Mouse (Mus musculus) lung, embryonic 14.5 days (tissue): ENCODE measurements around the gene Gtf2ird1. TPM values are rescaled to one million over a fixed set of nuclear protein-coding genes. Genes with fewer than 3 reads are reported as not detected.

Experiments
- ATAC-seq: fragments of 200-750 bp; cut with Nextera tagmentation; 2 replicates; pipeline ENCODE4 v1.8.0; 2017; ENCODE audit warnings: mild to moderate bottlenecking, moderate TSS enrichment, moderate library complexity; ENCODE audit not compliant: insufficient read depth
- DNase-seq: peaks from one replicate; pipeline ENCODE4 v3.0.0-alpha.2; 2015
- H3K27ac ChIP-seq: fragments of 300-500 bp; sonication (generic); 2 replicates; pipeline ENCODE4 v1.5.1; 2014; ENCODE audit warnings: low read depth, mild to moderate bottlenecking, moderate library complexity
- H3K27me3 ChIP-seq: fragments of 300-500 bp; sonication (generic); 2 replicates; pipeline ENCODE4 v1.6.1; 2014; ENCODE audit warnings: low read length, control low read depth; ENCODE audit not compliant: insufficient read depth
- H3K36me3 ChIP-seq: fragments of 300-500 bp; sonication (generic); 2 replicates; pipeline ENCODE4 v1.6.1; 2014; ENCODE audit warnings: control low read depth; ENCODE audit not compliant: insufficient read depth
- H3K4me1 ChIP-seq: fragments of 300-500 bp; sonication (generic); 2 replicates; pipeline ENCODE4 v1.6.1; 2014; ENCODE audit warnings: antibody characterized with exemption, control low read depth; ENCODE audit not compliant: insufficient read depth
- H3K4me2 ChIP-seq: fragments of 300-500 bp; sonication (generic); 2 replicates; pipeline ENCODE4 v1.6.1; 2014; ENCODE audit warnings: mild to moderate bottlenecking
- H3K4me3 ChIP-seq: fragments of 300-500 bp; sonication (generic); 2 replicates; pipeline ENCODE4 v1.5.1; 2014; ENCODE audit warnings: low read depth, low read length
- H3K9ac ChIP-seq: fragments of 300-500 bp; sonication (generic); 2 replicates; pipeline ENCODE4 v1.6.1; 2014
- H3K9me3 ChIP-seq: fragments of 300-500 bp; sonication (generic); 2 replicates; pipeline ENCODE4 v1.6.1; 2016; ENCODE audit warnings: low read depth, low read length, control low read depth
- CTCF ChIP-seq: IDR thresholded peaks from 2 replicates; pipeline ENCODE4 v1.5.1; 2016; ENCODE audit warnings: antibody characterized with exemption, low read depth
- WGBS: fragments of 180-500 bp; shearing (Covaris S2); extraction: QIAGEN DNeasy Blood & Tissue Kit; methylation state at CpG from one replicate; pipeline ENCODE4 v1.1.7; 2014; 5-methylcytosine and 5-hydroxymethylcytosine counted together
- polyA plus RNA-seq: library from polyadenylated mRNA; unstranded; fragments of >200 nt; fragmentation: Nextera tagmentation; extraction: Ambion mirVana; gene quantifications from 2 replicates; pipeline ENCODE4 v1.2.1, GENCODE M21; 2014

Gene Gtf2ird1
- polyA plus RNA-seq, 1 experiment from 2014 or later: 82.5 TPM

DNA sequence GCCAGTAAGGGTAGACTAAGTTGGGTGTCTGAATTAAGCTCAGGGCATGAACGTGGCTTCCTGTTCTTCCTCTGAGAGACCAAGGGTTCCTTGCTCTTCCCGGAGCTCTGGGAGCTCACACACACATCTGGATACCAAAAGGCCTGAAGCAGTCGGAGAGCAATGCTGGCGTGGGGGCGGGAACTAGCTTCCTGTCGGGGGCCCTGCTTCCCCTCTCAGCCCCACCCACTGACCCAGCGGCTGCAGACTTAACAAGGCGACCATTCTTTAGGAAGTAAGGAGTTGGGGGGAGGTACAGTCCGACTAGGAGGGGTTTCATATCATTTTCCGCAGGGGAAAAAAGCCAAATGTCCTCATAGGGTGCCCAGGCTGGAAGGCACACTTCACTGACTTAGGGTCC, 61.9 kb downstream of the Gtf2ird1 start:
- Histone ChIP-seq H3K9me3 (no peaks in the 10 kb centered on the region), H3K4me3 (no peak overlapping the region), H3K27me3 (no peaks in the 10 kb centered on the region), H3K27ac (peak overlapping the region; percentile 75), H3K36me3 (peaks cover 93% of the 10 kb centered on the region), H3K4me1 (no peaks in the 10 kb centered on the region), H3K4me2 (peak overlapping the region; percentile 8; the same call in 1 of the 2 replicates), H3K9ac (no peak overlapping the region)
- DNase-seq: peak; percentile 90
- no peak for TF ChIP-seq CTCF
- WGBS: 18% methylated on average over 10 of the region's 10 CpGs
- ATAC-seq: peak; percentile 85

DNA sequence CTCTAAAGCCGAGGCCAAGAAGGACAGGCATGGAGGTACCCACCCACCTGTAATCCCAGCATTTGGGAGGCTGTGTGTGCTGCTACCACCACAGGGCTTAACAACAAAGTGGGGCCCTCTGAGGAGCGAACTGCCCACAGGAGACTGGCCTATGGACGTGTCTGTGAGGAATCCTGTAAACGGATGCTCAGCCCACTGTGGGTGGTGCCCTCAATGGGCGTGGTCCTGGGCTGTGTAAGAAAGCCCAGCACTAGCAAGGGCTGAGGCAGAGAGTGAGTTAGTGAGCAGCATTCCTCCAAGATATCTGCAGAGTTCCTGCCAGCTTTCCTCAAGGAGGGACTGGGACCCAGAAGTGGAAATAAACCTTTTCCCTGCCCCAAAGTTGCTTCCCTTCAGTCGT, 62.9 kb downstream of the Gtf2ird1 start:
- Histone ChIP-seq H3K9ac (no peak overlapping the region), H3K27ac (peak overlapping the region; percentile 75; the same call in 1 of the 2 replicates), H3K36me3 (peaks cover 92% of the 10 kb centered on the region), H3K4me1 (no peaks in the 10 kb centered on the region), H3K27me3 (no peaks in the 10 kb centered on the region), H3K4me3 (no peak overlapping the region), H3K4me2 (no peak overlapping the region), H3K9me3 (no peaks in the 10 kb centered on the region)
- no peak for TF ChIP-seq CTCF
- 57% methylated on average over 6 of the region's 6 CpGs for WGBS
- ATAC-seq: peak; percentile 50; the same call in 1 of the 2 replicates
- peak; percentile 59 for DNase-seq

DNA sequence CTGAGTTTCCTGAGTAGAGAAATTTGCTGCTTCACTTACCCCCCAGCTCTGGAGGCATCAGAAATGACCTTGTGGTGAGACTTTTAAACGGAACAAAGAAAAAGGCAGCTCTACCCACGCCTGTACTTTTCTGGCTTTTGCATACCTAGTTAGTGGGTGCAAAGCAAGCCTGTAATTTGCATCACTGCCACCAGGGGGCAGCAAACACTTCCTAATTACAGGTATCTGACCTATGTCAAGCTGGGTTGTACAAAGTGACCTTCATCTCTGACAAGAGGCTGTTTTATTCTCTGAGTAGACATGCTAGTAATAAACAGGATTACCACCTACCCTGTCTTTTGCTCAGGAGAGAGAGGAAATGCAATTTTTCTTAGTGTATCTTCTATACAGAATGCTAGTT, 71.4 kb downstream of the Gtf2ird1 start:
- peak; percentile 91 for DNase-seq
- H3K9ac ChIP-seq: no peak overlapping the region
- 68% methylated on average over 2 of the region's 2 CpGs for WGBS

DNA sequence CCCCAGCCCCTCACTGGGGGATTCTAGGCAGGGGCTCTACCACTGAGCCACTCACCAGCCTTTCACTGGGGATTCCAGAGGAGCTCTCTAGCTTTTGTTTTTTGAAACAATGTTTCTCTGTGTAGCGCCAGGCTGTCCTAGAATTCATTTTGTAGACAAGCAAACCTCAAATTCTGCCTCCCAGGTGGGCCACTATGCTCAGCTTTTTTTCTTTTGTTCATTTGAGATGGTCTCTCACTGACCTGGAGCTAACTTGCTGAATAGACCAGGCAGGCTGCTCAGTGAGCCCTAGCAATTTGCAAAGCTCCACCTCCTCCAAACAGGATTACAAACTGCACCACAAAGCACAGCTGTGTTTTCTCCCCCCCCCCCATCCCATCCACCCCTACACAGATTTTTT, 81.3 kb downstream of the Gtf2ird1 start:
- Histone ChIP-seq H3K36me3 (peaks cover 53% of the 10 kb centered on the region), H3K4me1 (no peaks in the 10 kb centered on the region), H3K4me3 (no peak overlapping the region), H3K4me2 (no peak overlapping the region), H3K27ac (no peak overlapping the region), H3K9ac (no peak overlapping the region), H3K27me3 (no peaks in the 10 kb centered on the region), H3K9me3 (no peaks in the 10 kb centered on the region)
- no peak for DNase-seq
- no peak for ATAC-seq
- WGBS: 90% methylated on average over 1 of the region's 1 CpGs
- no peak for TF ChIP-seq CTCF

More for the DNA sequence above, 71.4 kb downstream of the Gtf2ird1 start:
- Histone ChIP-seq H3K4me2 (no peak overlapping the region), H3K4me1 (no peaks in the 10 kb centered on the region), H3K27ac (no peak overlapping the region), H3K9me3 (no peaks in the 10 kb centered on the region), H3K36me3 (peaks cover 98% of the 10 kb centered on the region), H3K4me3 (no peak overlapping the region), H3K27me3 (no peaks in the 10 kb centered on the region)
- no peak for ATAC-seq
- TF ChIP-seq CTCF: peak; percentile 90

DNA sequence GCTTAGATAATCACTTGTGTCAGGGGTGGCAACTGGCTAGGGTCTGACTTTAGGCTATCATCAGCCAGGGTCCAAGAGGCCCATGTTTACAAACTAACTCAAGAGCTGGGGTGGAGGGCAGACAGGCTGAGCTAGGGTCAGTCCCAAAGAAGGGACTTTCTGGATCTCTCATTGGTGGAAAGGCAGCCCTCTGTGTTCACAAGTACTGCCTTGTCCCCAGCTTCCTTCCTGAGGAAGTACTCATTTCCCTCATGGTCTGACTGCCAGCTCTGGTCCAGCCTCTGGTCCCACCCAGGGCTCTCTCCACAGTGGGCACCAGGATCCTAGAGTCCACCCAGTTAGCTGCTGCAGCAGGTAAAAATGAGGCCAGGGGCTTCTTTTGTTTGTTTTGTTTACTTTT, 82.0 kb downstream of the Gtf2ird1 start:
- Histone ChIP-seq H3K27ac (peak overlapping the region; percentile 86), H3K4me3 (no peak overlapping the region), H3K36me3 (peaks cover 53% of the 10 kb centered on the region), H3K4me1 (no peaks in the 10 kb centered on the region), H3K9me3 (no peaks in the 10 kb centered on the region), H3K27me3 (no peaks in the 10 kb centered on the region), H3K9ac (no peak overlapping the region), H3K4me2 (0 out of 2 replicates have a peak overlapping the region, but pooled peaks have one; percentile 3)
- no peak for TF ChIP-seq CTCF
- peak; percentile 70; the same call in 1 of the 2 replicates for ATAC-seq
- DNase-seq: peak; percentile 63

DNA sequence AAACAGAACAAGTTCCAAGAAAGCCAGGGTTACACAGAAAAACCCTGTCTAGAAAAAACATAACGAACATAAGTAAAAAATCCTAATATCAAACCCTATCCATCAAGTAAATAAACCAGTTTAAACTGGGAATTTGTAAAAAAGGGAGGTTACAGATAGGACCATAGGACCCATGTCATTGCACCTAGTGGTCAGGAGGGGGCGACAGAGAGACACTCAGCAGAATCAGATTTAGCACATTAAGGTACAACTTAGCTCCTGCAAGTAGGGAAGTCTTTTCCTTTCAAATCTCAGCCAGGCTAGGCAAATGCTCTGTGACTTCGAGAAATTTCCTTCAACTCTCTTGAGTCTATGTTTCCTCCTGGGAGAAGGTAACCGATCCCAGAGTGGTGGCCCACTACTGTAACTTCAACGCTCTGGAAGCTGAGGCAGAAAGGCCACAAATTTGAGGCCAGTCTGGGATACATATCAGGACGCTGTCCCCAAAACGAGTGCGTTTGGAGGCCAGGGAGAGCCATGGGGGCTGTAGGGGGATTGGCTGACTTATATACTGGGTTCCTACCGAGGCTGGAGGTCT, 82.5 kb downstream of the Gtf2ird1 start:
- peak; percentile 95 for TF ChIP-seq CTCF
- H3K9ac ChIP-seq: no peak overlapping the region

DNA sequence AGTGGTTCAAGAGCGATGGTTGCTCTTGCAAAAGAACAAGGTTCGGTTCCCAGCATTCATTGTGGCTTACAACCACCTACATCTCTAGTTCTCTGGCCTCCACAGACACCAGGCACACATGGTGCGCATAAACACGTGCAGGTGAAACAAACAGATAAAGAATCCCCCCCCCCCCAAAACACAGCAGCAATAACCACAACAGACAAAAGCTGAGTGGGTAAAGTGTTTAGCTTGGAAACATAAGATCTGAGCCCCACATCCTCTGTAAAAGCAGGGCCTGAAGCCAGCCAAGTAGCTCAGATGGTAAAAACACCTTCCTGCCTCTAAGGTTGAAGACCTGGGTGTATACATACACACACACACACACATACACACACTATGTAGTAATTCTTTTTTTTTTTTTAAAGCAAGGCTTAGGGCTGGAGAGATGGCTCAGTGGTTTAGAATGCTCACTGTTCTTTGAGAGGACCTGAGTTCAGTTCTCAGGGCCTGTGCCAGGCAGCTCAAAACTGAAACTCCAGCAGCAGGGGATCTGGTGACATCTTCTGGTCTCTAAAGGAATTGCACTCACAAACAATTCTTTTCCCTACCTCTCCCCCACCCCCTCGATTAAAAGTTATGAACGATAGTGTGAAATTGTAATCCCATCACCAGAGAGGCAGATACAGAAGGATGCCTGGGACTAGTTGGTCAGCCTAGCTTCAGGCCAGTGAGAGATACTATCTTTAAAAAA, 83.4 kb downstream of the Gtf2ird1 start:
- Histone ChIP-seq H3K4me3 (no peak overlapping the region), H3K9ac (no peak overlapping the region), H3K9me3 (no peaks in the 10 kb centered on the region), H3K27ac (no peak overlapping the region), H3K4me2 (no peak overlapping the region), H3K27me3 (no peaks in the 10 kb centered on the region), H3K36me3 (peaks cover 63% of the 10 kb centered on the region), H3K4me1 (no peaks in the 10 kb centered on the region)
- DNase-seq (no peak), ATAC-seq (no peak)
- 96% methylated on average over 6 of the region's 6 CpGs for WGBS
- peak; percentile 40 for TF ChIP-seq CTCF

More for the DNA sequence above, 82.5 kb downstream of the Gtf2ird1 start:
- 63% methylated on average over 9 of the region's 9 CpGs for WGBS
- Histone ChIP-seq H3K9me3 (no peaks in the 10 kb centered on the region), H3K27me3 (no peaks in the 10 kb centered on the region), H3K4me1 (no peaks in the 10 kb centered on the region), H3K4me2 (0 out of 2 replicates have a peak overlapping the region, but pooled peaks have one; percentile 3), H3K4me3 (no peak overlapping the region), H3K27ac (peak overlapping the region; percentile 86), H3K36me3 (peaks cover 58% of the 10 kb centered on the region)
- ATAC-seq (peak; percentile 5; the same call in 1 of the 2 replicates), DNase-seq (peak; percentile 83)
